Mouse (Mus musculus) adrenal gland, postnatal 36 days (tissue): ENCODE data around the gene Rgs6. TPM values are rescaled to one million over a fixed set of nuclear protein-coding genes. Genes with fewer than 3 reads are reported as not detected.

Experiments used
- DNase-seq, 2 experiments: peaks; one replicate each; pipeline ENCODE4 v3.0.0; 2021; ENCODE audit warnings: mixed read lengths in 1 of 2
- total RNA-seq, 2 experiments: library from RNA; stranded (reverse); gene quantifications; 2 replicates each; pipeline ENCODE4 v1.2.3; 2021

The Rgs6 gene
- total RNA-seq, 2 experiments from 2014 or later: 0.66 to 0.79 TPM

GRCm38 (mm10) chr12:83037798-83038560 is 449.9 kb downstream of the Rgs6 start:
- no peak for DNase-seq

- no peak for DNase-seq
Measured at GRCm38 (mm10) chr12:83038779-83039178, 450.7 kb downstream of the Rgs6 start.

DNA sequence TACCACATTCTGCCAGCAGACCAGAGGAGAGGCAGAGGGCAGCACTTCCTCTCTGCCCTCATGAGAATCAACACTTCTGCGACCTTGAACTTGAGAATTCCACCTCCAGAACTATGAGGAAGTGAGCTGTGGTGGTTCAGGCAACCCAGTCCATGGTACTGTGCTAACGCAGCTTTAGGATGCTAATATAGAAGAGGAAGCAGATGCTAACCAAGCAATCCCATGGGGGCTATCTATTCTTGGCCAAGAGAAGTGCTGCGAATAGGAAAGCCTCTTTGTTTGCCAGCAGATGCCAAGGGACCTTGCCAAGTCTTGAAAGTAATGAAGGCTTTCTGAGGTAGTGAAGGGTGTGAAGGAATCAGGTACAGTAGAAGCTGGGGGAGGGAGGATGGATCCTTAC is 451.8 kb downstream of the Rgs6 start:
- no peak for DNase-seq

GRCm38 (mm10) chr12:83043980-83044620 is 456.0 kb downstream of the Rgs6 start:
- DNase-seq: no peak

DNA sequence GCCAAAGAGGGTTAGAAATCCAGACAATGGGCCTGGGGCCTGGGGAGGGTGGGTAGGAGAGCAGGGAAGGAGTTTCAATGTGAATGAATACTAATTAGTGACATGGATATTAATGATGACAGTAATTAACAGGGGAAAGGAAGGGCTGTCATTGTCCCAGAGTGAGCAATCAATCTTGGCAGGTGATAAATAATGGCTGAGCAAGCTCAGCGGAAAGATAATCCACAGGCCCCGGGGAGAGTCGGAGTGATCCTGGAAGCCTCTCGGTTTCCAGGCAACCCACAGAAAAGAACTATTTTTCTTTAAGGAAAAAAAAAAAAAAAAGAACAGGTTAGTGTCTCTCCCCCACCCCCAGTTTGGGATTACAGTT is 456.5 kb downstream of the Rgs6 start:
- DNase-seq: no peak

- peak; percentile 22 to 29 for DNase-seq
Measured at GRCm38 (mm10) chr12:83045001-83045531, 457.0 kb downstream of the Rgs6 start.

- peak; percentile 64 to 78 for DNase-seq
Measured at GRCm38 (mm10) chr12:83046734-83047133, 458.6 kb downstream of the Rgs6 start.

- no peak for DNase-seq
Measured at GRCm38 (mm10) chr12:83047710-83048109, 459.6 kb downstream of the Rgs6 start.

- no peak for DNase-seq
Measured at GRCm38 (mm10) chr12:83050514-83050913, 462.4 kb downstream of the Rgs6 start.

GRCm38 (mm10) chr12:83052391-83052790 is 464.3 kb downstream of the Rgs6 start:
- DNase-seq: no peak

DNA sequence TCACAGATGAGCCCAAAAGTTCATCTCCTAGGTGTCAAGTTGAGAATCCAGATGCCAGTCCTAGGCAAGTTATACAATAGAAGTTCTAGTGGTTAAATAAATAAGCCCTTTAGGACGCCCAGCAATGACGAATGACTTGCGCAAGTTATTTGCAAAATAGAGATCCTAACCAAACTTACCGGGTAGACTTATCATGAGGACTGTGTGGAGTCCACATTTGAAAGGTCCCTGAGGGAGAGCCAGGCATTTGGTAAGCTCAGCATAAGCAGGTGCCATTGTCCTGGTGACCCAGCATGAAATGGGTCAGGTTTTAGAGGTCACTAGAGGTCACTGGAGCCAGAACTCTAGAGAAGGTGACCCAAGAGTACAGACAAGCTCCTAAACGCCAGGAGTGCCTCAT is 467.6 kb downstream of the Rgs6 start:
- no peak for DNase-seq

DNA sequence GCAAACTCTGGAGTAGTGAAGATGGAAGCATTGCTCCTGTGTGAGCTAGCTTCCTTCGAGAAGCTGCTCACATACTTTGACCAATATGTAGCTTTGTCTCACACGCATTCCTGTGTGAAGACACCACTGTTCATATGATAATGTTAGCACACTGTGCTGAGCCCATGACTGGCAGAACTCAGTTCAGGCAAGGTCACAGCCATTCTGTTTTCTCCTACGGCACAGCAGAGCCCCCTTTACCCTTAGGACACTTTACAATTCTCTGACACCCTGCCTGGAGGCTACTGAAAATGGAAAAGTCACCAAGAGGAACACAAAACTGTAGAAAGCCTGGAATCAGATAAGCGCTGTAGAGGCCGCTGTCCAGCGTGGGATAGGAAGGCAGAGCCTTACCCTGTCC is 478.3 kb downstream of the Rgs6 start:
- DNase-seq: no peak

GRCm38 (mm10) chr12:83070848-83071247 is 482.8 kb downstream of the Rgs6 start:
- DNase-seq: no peak

DNA sequence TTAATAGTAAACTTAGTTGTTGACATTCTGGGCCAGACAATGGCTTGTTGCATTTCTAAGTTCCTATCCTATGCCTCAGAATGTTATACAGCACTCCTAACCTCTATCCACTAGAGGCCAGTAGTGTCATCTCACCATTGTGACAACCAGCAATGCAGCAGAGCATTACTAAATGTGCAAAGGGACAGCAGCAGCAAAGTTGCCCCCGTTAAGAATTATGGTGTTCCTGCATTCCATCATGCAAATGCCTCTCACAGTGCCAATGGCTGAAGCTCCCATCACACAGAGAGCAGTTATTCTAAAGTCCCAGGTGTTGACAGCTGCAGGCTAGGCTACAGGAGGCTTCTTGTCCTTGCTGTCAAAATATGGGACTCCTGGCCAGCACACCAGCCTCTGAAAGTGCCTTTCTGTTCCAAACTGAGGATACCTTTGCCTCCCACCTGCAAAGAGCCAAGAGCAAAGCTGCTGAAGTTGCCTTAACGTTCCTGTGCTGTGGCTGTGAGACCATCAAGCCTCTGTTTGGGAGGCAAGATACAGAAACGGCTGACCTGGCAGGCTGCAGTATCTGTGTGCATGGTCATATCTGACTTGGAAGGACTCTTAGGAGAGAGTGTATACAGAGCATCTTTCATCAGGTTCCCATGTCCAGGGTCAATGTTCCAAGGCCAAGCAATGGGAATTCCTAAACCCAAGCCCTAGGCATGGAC is 484.2 kb downstream of the Rgs6 start:
- DNase-seq: no peak

- DNase-seq: peak; percentile 13 to 44
Measured at GRCm38 (mm10) chr12:83072951-83073878, 485.1 kb downstream of the Rgs6 start.

DNA sequence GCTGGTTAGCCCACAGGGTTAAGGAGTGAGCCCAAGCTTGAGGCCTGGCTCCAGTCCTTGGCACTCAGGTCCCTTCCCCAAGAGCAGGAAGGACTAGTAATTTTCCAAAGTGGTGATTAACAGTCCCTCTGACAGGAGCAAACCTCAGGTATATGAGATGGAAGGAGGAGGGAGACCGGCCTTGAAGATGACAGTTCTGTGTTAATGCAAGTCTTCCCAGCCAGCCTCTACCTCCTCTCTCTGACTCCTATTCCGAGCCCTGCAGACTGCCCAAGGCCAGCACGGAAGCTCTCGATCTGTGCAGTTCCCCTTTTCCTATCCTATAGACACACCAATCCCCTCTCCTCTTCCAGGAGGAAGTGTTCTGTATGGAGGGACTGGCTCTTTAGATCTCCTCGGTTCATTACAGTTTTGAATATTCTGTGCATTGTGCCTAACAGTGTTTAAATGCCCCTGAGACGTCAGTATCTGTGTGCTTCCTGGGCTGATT is 485.8 kb downstream of the Rgs6 start:
- DNase-seq: no peak

GRCm38 (mm10) chr12:83076179-83076578 is 488.1 kb downstream of the Rgs6 start:
- DNase-seq: no peak

DNA sequence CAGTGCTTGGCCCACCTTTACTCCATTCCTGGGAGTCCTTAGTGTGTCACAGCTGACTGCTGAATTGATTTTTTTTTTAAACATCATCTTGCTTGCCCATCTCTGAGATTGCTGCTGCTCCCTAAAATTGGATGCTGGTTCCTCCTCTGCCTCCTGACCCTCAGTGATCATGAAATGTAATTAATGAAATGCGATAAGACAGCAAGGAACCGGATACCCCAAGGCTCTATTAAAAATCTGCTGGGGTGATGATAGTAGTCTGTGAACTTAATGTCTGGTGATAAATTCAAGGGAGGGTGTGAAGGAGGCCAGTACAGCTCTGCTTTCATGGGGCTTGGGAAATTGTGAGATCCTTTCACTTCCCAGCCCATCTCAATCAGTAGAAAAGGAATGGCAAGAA is 489.4 kb downstream of the Rgs6 start:
- no peak for DNase-seq

GRCm38 (mm10) chr12:83083427-83083826 is 495.3 kb downstream of the Rgs6 start:
- no peak for DNase-seq

DNA sequence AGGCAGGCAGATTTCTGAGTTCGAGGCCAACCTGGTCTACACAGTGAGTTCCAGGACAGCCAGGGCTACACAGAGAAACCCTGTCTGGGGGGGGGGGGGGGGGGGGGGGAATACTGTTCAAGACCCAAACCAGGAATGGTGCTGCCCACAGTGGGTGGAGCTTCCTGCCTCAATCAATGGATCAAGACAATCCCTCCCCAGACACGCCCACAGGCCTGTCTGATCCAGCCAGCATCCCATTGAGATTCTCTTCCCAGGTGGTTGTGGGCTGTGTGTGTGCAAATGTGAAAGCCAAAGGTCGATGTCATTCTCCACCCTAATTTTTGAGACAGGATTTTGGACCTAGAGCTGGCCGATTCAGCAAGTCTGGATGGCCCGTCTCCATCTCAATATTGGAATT is 496.5 kb downstream of the Rgs6 start:
- no peak for DNase-seq

GRCm38 (mm10) chr12:83087010-83087409 is 498.9 kb downstream of the Rgs6 start:
- peak in 1 of 2 experiments; percentile 21 for DNase-seq

DNA sequence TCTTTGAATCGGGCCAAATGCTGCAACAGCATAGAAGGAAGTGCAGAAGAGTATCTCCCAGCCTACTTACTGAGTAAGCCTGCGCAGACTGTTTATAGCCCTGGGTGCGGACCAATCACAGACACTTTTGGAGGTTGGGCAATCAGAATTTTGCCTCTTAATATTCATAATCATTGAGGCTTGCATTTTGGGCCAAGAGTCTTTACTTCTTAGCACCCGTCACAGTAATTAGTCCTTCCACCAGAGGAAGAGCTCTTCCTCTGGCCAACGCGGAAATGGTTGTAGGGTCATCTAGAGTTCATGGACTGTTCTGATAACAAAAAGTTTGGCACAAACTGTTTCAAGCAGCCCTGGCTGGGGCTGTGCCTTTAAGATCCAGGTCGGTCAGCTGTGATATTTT is 499.5 kb downstream of the Rgs6 start:
- DNase-seq: peak in 1 of 2 experiments; percentile 30
